Mouse (Mus musculus): ENCODE results near the gene Atp4b. TPM values are rescaled to one million over a fixed set of nuclear protein-coding genes. Genes with fewer than 3 reads are reported as not detected.
A peak's percentile ranks its signal among the peaks of the same experiment; 100 is the strongest.
"Not testable (repeated sequence)": the region's sequence is repeated elsewhere in the genome, so short reads cannot be mapped to it uniquely, and the experiment has no call there.

Gene Atp4b
- polyA plus RNA-seq, 2 experiments from 2014 or later: not detected

DNA sequence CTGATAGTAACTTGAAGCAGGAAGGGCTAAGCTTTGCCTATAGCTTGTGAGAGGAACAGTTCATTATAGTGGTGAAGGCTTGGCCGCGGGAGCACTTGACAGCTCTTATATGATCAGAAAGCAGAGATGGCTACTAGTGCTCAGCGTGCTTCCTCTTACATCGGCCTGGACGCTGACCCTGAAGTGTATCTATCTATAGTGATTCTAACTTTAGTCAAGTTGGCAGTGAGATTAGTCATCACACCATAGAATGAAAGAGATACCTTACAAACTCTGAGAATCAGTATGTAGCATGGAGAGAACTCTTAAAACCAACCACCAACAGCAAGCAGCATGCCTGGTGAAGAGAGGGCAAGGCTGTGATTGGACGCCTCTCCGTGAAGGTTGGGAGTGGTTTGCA is 15.0 kb downstream of the Atp4b start:
- no peak for ATAC-seq

DNA sequence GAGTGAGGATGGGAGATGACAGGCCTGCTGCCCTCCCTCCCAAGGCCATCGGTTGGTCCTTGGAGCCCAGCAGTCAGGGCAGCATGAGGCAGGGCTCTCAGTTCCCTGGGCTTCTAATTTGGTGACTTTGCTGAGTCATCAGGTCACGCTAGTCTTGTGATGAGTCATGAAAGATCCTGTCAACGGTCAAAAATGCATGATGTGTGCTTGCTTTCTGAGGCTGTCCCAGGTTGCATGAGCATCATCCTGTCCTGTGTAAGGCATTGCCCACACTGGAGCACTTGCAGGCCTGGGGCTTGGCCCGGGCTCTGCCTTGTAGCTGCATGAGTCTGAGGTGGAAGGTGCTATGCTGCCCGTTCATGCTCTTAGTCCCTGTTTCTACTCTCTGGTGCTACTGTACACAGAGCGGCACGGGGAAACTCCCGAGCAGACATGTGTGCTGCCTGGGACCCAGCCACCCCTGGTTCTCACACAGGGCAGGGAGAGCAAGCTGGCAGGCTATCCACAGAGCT is 23.4 kb downstream of the Atp4b start:
- no peak for ATAC-seq

DNA sequence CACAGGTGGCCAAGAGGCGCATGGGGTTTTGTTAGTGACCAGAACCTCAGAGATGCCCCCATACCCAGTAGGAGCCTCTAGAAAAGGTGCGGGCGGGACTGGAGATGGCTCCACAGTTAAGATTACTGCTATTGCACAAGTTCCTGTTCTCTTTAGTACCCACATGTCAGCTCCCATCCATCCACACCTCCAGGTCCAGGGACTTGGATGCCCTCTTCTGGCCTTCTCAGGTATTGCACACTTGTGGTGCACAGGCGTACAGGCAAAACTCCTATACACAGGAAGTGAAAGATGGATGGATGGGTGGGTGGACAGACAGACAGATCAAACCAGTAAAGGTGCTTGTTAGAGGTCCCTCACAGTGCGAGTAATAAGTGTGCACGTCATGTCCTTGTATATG is 34.8 kb downstream of the Atp4b start:
- ATAC-seq: no peak

DNA sequence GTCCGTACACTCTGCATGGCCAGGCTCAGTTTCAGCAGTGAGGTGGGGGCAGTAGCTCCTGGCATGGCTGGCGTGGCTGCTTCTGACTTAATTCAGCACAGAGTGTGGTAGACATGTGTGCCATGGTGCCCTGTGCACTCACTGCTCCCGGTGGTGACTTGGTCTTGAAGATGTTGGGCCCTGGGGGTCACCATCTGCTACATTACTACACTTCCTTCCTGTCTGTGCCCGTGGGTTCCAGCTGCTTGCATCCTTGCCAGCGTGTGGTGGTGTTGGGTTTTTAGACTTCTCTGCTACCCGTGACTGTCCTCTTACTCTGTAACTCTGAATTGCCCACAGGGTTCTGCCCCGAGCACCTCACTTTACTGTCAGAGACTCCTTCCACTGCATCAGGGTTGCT is 36.4 kb downstream of the Atp4b start:
- ATAC-seq: no peak

GRCm38 (mm10) chr8:13356681-13357080 is 39.9 kb downstream of the Atp4b start:
- no peak for ATAC-seq

GRCm38 (mm10) chr8:13356221-13356620 is 40.4 kb downstream of the Atp4b start:
- ATAC-seq: no peak

DNA sequence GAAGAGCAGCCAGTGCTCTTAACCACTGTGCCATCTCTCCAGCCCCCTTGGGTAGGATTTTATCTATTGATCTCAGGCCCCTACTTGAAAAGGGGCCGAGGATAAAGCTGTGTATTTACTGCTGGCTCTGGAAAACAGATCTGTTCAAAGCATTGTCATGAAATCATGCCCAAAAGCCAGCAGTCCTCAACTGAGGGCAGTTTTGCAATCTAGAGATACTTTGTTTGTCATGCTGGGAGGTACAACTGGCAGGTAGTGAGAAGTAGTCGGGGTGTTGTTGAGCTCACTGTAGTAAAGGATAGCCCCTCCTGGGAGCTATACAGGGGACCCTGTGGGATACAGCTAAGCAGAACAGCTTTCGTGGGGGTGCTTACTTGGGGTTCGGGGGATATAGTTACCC is 42.7 kb downstream of the Atp4b start:
- ATAC-seq: no peak

- ATAC-seq: no peak
Measured at GRCm38 (mm10) chr8:13353155-13353833, 43.3 kb downstream of the Atp4b start.

GRCm38 (mm10) chr8:13352601-13353000 is 44.0 kb downstream of the Atp4b start:
- no peak for ATAC-seq

- ATAC-seq: no peak
Measured at GRCm38 (mm10) chr8:13351593-13351992, 45.0 kb downstream of the Atp4b start.

DNA sequence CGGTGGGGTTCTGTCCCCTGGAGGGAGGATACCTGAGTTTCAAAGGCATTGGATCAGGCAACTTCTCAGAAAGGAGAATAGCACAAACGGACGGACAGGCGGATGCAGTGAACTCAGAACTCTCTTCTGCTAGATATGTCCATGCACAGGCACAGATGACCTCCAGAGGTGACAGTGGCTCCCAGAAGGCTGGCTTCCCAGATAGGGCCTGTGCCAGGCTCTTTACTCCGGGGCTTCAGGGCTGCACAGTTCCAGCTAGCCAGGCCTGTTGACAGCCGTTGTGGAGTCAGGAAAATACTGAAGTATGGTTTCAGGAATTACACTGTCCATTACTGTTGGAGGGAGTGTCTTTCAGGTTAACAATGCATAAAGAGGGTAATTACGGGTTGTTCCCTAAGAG is 46.6 kb downstream of the Atp4b start:
- no peak for ATAC-seq

GRCm38 (mm10) chr8:13343134-13343533 is 53.5 kb downstream of the Atp4b start:
- no peak for ATAC-seq

DNA sequence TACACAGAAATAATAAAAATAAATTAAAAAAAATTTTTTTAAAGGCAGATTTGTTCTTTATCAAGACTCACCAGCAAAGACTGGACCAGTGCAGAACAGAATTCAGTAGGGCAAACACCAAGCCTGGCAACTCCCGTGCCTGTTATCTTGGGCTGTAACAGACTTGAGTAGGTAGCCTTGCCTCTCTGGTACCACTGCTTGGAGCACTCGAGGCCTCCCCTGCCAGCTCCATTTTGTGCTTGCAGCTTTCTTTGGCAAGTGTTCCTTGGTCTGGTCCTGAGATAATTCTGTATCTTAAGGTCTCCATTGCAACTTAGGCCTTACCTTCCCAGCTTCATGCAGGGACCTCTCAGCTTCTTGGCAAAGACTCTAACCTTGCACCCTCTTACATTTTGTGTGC is 54.3 kb downstream of the Atp4b start:
- no peak for ATAC-seq

DNA sequence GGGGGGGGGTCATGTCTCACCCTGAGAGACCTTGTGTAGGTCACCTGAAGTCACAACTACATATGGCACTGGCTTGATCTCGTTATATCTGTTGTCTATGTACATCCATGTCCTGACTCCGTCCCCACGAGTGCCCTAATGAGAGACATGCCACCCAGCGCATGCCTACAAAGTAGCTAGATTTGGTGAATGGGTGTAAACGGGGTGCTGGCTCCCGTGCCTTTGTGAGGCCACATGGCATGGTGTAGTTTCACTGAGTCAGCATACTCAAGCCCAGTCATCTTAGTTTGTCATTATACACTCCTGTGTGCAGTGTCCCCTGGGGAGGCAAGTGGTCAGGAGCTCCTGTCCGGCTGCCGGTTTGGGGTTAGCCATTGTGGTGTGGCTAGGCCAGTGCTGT is 56.0 kb downstream of the Atp4b start:
- ATAC-seq: no peak

GRCm38 (mm10) chr8:13339646-13339990 is 57.0 kb downstream of the Atp4b start:
- no peak for ATAC-seq

DNA sequence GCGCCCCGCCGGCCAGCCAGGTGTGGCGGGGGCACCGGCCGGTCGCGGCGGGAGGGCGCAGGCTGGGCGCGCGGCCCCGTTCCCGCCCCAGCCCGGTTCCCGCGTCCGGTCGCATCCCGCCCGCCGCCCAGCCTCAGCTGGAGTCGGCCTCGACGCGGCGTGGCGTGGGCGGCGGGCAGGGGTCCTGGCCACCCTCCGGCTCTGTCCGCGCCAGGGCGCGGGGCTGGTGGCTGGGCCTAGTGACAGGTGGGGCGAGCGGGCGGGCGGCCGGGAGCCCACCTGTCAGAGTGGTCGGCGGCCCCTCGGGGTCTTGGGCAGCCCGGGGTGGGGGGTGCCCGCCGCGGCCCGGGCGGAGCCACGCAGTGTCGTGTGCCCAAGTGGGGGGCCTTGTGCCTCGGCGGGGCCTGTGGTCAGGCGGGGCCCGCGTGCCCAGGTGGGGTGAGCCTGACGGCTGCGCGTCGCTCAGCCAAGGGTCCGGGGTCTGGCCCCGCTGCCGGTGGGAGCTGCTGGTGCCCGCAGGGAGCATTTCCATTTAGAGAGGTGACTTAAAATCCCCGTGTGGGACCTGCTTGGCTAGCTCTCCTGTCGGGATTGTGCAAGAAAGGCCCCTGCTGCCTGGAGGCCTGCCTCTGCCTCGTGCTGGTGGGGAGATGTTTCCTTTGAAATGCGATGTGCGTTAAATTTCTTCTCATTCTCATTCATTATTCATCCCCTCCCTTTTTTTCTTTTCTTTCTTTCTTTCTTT is 57.6 kb downstream of the Atp4b start:
- ATAC-seq: peak; percentile 21

GRCm38 (mm10) chr8:13338255-13338860 is 58.3 kb downstream of the Atp4b start, which contains the start of gene Tfdp1:
Gene Tfdp1, plus strand, starts transcription at chr8:13338751.
- ATAC-seq: peak; percentile 78

DNA sequence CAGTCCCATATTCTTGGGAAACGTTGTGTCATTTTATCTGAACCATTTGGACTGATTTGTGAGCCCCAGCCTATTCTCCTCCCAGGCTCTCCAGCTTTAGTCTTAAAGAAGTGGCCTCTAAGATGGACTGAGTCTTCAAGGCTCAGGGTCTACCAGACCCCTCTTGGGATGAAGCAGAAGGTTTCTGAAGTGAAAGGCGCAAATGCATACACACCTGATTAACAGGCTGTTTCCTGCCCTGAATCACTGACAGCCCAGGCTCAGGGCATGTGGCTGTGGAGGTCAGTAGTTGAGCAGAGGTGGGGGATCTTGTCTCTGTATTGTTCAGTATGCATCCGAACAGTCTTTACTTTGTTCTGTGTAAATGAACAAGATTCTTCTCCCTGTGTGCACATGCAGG is 58.9 kb downstream of the Atp4b start:
- ATAC-seq: no peak

- ATAC-seq: not testable (repeated sequence)
Measured at GRCm38 (mm10) chr8:13337245-13337644, 59.4 kb downstream of the Atp4b start.
